Mouse (Mus musculus): ENCODE results near the gene Mras. TPM values are rescaled to one million over a fixed set of nuclear protein-coding genes. Genes with fewer than 3 reads are reported as not detected.

The Mras gene
- polyA plus RNA-seq, 1 experiment from 2014 or later, result 6.9 TPM

DNA sequence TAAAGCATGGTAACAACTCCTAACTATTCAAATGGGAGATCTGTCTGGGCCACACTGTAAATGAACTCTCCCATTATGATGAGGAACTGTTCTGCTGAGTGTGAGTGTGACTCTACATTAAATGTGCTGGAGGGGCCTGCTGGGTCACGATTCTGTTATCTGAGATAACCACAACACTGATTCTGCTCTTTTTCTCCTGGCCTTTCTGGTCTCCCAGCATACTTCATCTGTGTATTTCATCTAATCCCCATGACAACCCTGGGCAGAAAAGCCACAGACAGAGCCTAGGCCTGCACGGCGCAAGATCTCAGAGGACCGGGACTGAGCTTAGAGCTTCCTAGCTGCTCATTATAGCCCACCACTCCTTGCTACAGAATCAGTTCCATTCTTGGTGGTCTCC is 4.7 kb downstream of the Mras start:
- H3K9ac ChIP-seq (ENCODE audit: low read depth, low read length), result no peak overlapping the region
- ATAC-seq, result no peak
- no peak overlapping the region for H3K27ac ChIP-seq (ENCODE audit: low read length)
- WGBS, result 83% methylated on average over 4 of the region's 4 CpGs
- no peaks in the 10 kb centered on the region for H3K36me3 ChIP-seq (ENCODE audit: control insufficient read depth, insufficient read depth, low read length)
- H3K9me3 ChIP-seq (ENCODE audit: control insufficient read depth, low read length), result no peaks in the 10 kb centered on the region
- peaks cover 9% of the 10 kb centered on the region for H3K4me1 ChIP-seq (ENCODE audit: control insufficient read depth, insufficient read depth, low read length)
- no peaks in the 10 kb centered on the region for H3K27me3 ChIP-seq (replicated peaks; ENCODE audit: control insufficient read depth, insufficient read depth, low read length)
- H3K4me3 ChIP-seq (ENCODE audit: low read length), result no peak overlapping the region
- H3K4me2 ChIP-seq (ENCODE audit: low read depth, low read length), result no peak overlapping the region

DNA sequence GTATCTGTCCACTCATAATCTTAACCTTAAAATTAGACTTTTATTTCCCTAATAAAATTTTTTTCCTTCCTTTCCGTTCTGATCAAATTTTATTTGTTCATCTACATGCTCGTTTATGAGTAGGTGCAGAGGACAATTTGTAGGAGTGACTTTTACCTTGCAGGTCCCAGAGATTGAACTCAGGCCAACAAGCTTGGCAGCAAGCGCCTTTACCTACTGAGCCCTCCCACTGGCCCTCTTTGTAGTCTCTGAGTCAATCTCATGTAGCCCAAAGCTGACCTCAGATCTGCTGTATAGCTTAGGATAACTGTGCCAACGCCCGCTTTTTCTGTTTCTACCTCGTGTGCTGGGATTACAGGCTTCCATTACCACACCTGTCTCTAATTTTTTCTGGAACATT is 5.2 kb downstream of the Mras start:
- WGBS, result 74% methylated on average over 6 of the region's 6 CpGs

GRCm38 (mm10) chr9:99431346-99431745 is 5.8 kb downstream of the Mras start:
- Histone ChIP-seq H3K4me3 (ENCODE audit: low read length) (no peak overlapping the region), H3K4me1 (ENCODE audit: control insufficient read depth, insufficient read depth, low read length) (peaks cover 6% of the 10 kb centered on the region), H3K36me3 (ENCODE audit: control insufficient read depth, insufficient read depth, low read length) (no peaks in the 10 kb centered on the region), H3K27ac (ENCODE audit: low read length) (no peak overlapping the region), H3K4me2 (ENCODE audit: low read depth, low read length) (no peak overlapping the region), H3K9ac (ENCODE audit: low read depth, low read length) (no peak overlapping the region), H3K9me3 (ENCODE audit: control insufficient read depth, low read length) (no peaks in the 10 kb centered on the region), H3K27me3 (replicated peaks; ENCODE audit: control insufficient read depth, insufficient read depth, low read length) (no peaks in the 10 kb centered on the region)
- WGBS, result 88% methylated on average over 8 of the region's 8 CpGs
- no peak for ATAC-seq

More for the DNA sequence above, 5.2 kb downstream of the Mras start:
- Histone ChIP-seq H3K9ac (ENCODE audit: low read depth, low read length) (no peak overlapping the region), H3K4me2 (ENCODE audit: low read depth, low read length) (no peak overlapping the region), H3K27ac (ENCODE audit: low read length) (no peak overlapping the region), H3K9me3 (ENCODE audit: control insufficient read depth, low read length) (no peaks in the 10 kb centered on the region), H3K36me3 (ENCODE audit: control insufficient read depth, insufficient read depth, low read length) (no peaks in the 10 kb centered on the region), H3K27me3 (replicated peaks; ENCODE audit: control insufficient read depth, insufficient read depth, low read length) (no peaks in the 10 kb centered on the region), H3K4me1 (ENCODE audit: control insufficient read depth, insufficient read depth, low read length) (peaks cover 6% of the 10 kb centered on the region), H3K4me3 (ENCODE audit: low read length) (no peak overlapping the region)
- no peak for ATAC-seq

GRCm38 (mm10) chr9:99430806-99431205 is 6.4 kb downstream of the Mras start:
- Histone ChIP-seq H3K4me2 (ENCODE audit: low read depth, low read length) (no peak overlapping the region), H3K9ac (ENCODE audit: low read depth, low read length) (no peak overlapping the region), H3K27ac (ENCODE audit: low read length) (no peak overlapping the region), H3K4me3 (ENCODE audit: low read length) (no peak overlapping the region), H3K9me3 (ENCODE audit: control insufficient read depth, low read length) (no peaks in the 10 kb centered on the region), H3K36me3 (ENCODE audit: control insufficient read depth, insufficient read depth, low read length) (no peaks in the 10 kb centered on the region), H3K27me3 (replicated peaks; ENCODE audit: control insufficient read depth, insufficient read depth, low read length) (no peaks in the 10 kb centered on the region), H3K4me1 (ENCODE audit: control insufficient read depth, insufficient read depth, low read length) (peaks cover 5% of the 10 kb centered on the region)
- WGBS, result 78% methylated on average over 6 of the region's 6 CpGs
- ATAC-seq, result no peak

- H3K9ac ChIP-seq (ENCODE audit: low read depth, low read length), result no peak overlapping the region
- H3K4me2 ChIP-seq (ENCODE audit: low read depth, low read length), result no peak overlapping the region
- H3K27me3 ChIP-seq (replicated peaks; ENCODE audit: control insufficient read depth, insufficient read depth, low read length), result no peaks in the 10 kb centered on the region
- no peak for ATAC-seq
- H3K4me1 ChIP-seq (ENCODE audit: control insufficient read depth, insufficient read depth, low read length), result peaks cover 10% of the 10 kb centered on the region
- H3K36me3 ChIP-seq (ENCODE audit: control insufficient read depth, insufficient read depth, low read length), result no peaks in the 10 kb centered on the region
- H3K27ac ChIP-seq (ENCODE audit: low read length), result no peak overlapping the region
- H3K4me3 ChIP-seq (ENCODE audit: low read length), result no peak overlapping the region
- no peaks in the 10 kb centered on the region for H3K9me3 ChIP-seq (ENCODE audit: control insufficient read depth, low read length)
- WGBS, result 86% methylated on average over 3 of the region's 3 CpGs
Measured at GRCm38 (mm10) chr9:99429845-99430244, 7.3 kb downstream of the Mras start.

- H3K27me3 ChIP-seq (replicated peaks; ENCODE audit: control insufficient read depth, insufficient read depth, low read length), result no peaks in the 10 kb centered on the region
- ATAC-seq, result no peak
- H3K9me3 ChIP-seq (ENCODE audit: control insufficient read depth, low read length), result no peaks in the 10 kb centered on the region
- no peak overlapping the region for H3K4me3 ChIP-seq (ENCODE audit: low read length)
- no peak overlapping the region for H3K4me2 ChIP-seq (ENCODE audit: low read depth, low read length)
- H3K4me1 ChIP-seq (ENCODE audit: control insufficient read depth, insufficient read depth, low read length), result peaks cover 16% of the 10 kb centered on the region
- H3K9ac ChIP-seq (ENCODE audit: low read depth, low read length), result no peak overlapping the region
- no peak overlapping the region for H3K27ac ChIP-seq (ENCODE audit: low read length)
- no peaks in the 10 kb centered on the region for H3K36me3 ChIP-seq (ENCODE audit: control insufficient read depth, insufficient read depth, low read length)
- 65% methylated on average over 11 of the region's 11 CpGs for WGBS
Measured at GRCm38 (mm10) chr9:99428601-99429331, 8.4 kb downstream of the Mras start.

- Histone ChIP-seq H3K9ac (ENCODE audit: low read depth, low read length) (no peak overlapping the region), H3K27me3 (replicated peaks; ENCODE audit: control insufficient read depth, insufficient read depth, low read length) (no peaks in the 10 kb centered on the region), H3K4me1 (ENCODE audit: control insufficient read depth, insufficient read depth, low read length) (peaks cover 20% of the 10 kb centered on the region), H3K9me3 (ENCODE audit: control insufficient read depth, low read length) (no peaks in the 10 kb centered on the region), H3K4me2 (ENCODE audit: low read depth, low read length) (no peak overlapping the region), H3K27ac (ENCODE audit: low read length) (no peak overlapping the region), H3K36me3 (ENCODE audit: control insufficient read depth, insufficient read depth, low read length) (no peaks in the 10 kb centered on the region), H3K4me3 (ENCODE audit: low read length) (no peak overlapping the region)
- WGBS, result 51% methylated on average over 9 of the region's 9 CpGs
- no peak for ATAC-seq
Measured at GRCm38 (mm10) chr9:99425262-99425661, 11.9 kb downstream of the Mras start.

GRCm38 (mm10) chr9:99424574-99424863 is 12.7 kb downstream of the Mras start:
- Histone ChIP-seq H3K4me3 (ENCODE audit: low read length) (no peak overlapping the region), H3K4me2 (ENCODE audit: low read depth, low read length) (no peak overlapping the region), H3K4me1 (ENCODE audit: control insufficient read depth, insufficient read depth, low read length) (peaks cover 20% of the 10 kb centered on the region), H3K9me3 (ENCODE audit: control insufficient read depth, low read length) (no peaks in the 10 kb centered on the region), H3K9ac (ENCODE audit: low read depth, low read length) (no peak overlapping the region), H3K27me3 (replicated peaks; ENCODE audit: control insufficient read depth, insufficient read depth, low read length) (no peaks in the 10 kb centered on the region), H3K36me3 (ENCODE audit: control insufficient read depth, insufficient read depth, low read length) (no peaks in the 10 kb centered on the region), H3K27ac (ENCODE audit: low read length) (no peak overlapping the region)
- peak; percentile 38 for ATAC-seq
- 63% methylated on average over 4 of the region's 4 CpGs for WGBS

DNA sequence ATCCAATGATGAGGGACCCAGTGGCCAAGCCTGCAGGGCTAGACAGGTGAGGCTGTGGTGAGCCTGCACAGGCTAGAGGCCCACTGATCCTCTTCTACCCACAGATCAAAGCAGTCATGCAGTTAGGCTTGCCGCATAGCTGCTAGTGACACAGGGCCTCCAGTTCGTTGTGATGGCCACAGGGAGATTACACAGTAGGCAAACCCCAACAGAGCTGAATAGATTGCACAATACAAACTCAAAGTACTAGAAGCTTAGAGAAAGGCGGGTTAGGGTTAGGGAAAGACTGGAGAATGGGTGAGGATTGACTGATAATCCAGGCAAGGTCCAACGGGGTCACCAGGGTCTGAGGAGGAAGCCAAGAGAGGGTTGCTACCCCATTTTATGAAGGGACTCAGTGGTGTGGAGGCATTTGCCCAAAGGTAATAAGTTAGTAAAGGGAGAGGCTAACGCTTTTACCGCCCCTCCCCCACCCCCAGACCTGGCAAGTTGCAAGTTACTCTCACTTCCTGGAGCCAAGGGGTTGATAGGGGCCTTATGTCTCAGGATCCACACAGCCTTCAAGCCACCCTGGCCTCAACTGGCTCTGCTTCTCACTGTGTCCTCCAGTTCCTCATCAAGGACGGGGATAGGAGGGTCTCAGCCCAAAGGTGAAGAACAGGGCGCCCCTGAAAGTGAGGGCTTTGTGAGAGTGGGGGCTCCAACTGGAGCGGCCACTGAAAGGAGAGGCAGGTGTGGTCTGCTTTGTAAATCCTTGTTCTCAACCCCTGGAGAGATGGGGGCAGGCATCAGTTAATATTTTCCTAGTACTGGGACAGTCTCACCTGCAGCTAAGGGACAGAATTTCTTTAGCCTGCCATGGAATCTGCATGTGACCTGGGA is 13.2 kb downstream of the Mras start:
- H3K4me1 ChIP-seq (ENCODE audit: control insufficient read depth, insufficient read depth, low read length), result peaks cover 20% of the 10 kb centered on the region
- no peak overlapping the region for H3K9ac ChIP-seq (ENCODE audit: low read depth, low read length)
- no peak overlapping the region for H3K4me3 ChIP-seq (ENCODE audit: low read length)
- H3K9me3 ChIP-seq (ENCODE audit: control insufficient read depth, low read length), result no peaks in the 10 kb centered on the region
- no peaks in the 10 kb centered on the region for H3K36me3 ChIP-seq (ENCODE audit: control insufficient read depth, insufficient read depth, low read length)
- ATAC-seq, result peak; percentile 83
- no peak overlapping the region for H3K27ac ChIP-seq (ENCODE audit: low read length)
- no peaks in the 10 kb centered on the region for H3K27me3 ChIP-seq (replicated peaks; ENCODE audit: control insufficient read depth, insufficient read depth, low read length)
- no peak overlapping the region for H3K4me2 ChIP-seq (ENCODE audit: low read depth, low read length)
- WGBS, result 57% methylated on average over 9 of the region's 9 CpGs

Measured in intestine, embryonic 16.5 days (tissue).